Mouse (Mus musculus): ENCODE results near the gene Oxnad1.

The Oxnad1 gene

GRCm38 (mm10) chr14:32145401-32145800 lies 60.2 kb downstream of the Oxnad1 start:
- DNase-seq: no peak

- no peak for DNase-seq
Measured at GRCm38 (mm10) chr14:32145809-32146511, 60.8 kb downstream of the Oxnad1 start.

GRCm38 (mm10) chr14:32146578-32146977 lies 61.4 kb downstream of the Oxnad1 start:
- DNase-seq: no peak

DNA sequence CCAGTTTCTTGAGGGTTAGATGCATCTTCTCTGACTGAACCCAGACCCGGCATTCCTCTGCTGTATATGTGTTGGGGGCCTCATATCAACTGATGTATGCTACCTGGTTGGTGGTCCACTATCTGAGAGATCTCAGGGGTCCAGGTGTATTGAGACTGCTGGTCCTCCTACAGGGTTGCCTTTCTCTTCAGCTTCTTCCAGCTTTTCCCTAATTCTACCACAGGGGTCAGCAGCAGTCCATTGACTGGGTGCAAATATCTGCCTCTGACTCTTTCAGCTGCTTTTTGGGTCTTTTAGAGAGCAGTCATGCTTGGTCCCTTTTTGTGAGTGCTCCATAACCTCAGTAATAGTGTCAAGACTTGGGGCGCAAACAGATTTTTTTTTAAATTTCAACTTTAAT lies 65.7 kb downstream of the Oxnad1 start:
- DNase-seq: no peak

GRCm38 (mm10) chr14:32152243-32152965 lies 67.2 kb downstream of the Oxnad1 start:
- peak in 1 of 2 experiments; percentile 13 for DNase-seq
